Mouse (Mus musculus): Measurements from ENCODE around the gene Kpna2. TPM values are rescaled to one million over a fixed set of nuclear protein-coding genes. Genes with fewer than 3 reads are reported as not detected.
"Not testable (repeated sequence)": the region's sequence is repeated elsewhere in the genome, so short reads cannot be mapped to it uniquely, and the experiment has no call there.

Kpna2 gene
- 10 to 100 TPM; 22.0 to 26.8 TPM for total RNA-seq (2021)

DNA sequence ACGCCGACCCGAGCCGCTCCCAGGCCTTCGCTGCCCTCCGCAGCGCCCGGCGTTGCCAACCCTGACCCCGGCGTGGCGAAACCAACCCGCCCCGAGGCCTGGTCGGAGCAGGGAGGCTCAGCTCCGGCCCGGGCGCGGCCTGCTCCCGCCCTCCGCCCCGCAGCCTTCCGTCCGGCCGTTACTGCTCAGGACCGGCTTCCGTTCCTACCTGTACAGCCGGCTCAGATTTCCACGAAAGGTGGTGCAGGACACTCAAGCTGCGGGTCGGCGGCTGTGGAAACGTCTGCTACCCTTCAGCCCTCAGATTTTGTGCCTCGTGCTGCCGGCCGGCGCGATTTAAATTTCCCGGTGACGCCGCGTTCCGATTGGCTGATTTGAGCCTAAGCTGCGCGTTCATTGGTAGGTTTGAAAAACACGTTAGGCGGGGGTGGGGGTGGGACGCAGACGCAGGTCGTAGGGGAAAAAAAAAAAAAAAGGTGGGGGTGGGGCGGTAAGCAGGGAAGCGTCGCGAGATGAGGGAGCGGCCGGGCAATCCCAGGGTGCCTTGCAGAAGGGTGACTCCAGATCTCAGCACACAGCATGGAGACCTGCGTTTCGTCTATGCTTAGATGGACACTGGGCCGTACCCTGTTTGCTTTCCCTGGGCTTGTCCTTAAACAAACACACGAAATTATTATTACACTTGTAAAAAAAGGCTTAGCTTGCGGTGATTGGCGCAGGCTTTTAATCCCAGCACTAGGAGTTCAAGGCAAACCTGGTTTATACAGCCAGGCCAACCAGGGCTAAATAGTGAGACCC lies at the start of gene Kpna2:
TSS of gene Kpna2 (minus strand) at position 391 of the 798 bp plus-strand sequence.
- DNase-seq (ENCODE audit: extremely low spot score in 1 of 2, low spot score in 1 of 2), result peak; percentile 68 to 84

DNA sequence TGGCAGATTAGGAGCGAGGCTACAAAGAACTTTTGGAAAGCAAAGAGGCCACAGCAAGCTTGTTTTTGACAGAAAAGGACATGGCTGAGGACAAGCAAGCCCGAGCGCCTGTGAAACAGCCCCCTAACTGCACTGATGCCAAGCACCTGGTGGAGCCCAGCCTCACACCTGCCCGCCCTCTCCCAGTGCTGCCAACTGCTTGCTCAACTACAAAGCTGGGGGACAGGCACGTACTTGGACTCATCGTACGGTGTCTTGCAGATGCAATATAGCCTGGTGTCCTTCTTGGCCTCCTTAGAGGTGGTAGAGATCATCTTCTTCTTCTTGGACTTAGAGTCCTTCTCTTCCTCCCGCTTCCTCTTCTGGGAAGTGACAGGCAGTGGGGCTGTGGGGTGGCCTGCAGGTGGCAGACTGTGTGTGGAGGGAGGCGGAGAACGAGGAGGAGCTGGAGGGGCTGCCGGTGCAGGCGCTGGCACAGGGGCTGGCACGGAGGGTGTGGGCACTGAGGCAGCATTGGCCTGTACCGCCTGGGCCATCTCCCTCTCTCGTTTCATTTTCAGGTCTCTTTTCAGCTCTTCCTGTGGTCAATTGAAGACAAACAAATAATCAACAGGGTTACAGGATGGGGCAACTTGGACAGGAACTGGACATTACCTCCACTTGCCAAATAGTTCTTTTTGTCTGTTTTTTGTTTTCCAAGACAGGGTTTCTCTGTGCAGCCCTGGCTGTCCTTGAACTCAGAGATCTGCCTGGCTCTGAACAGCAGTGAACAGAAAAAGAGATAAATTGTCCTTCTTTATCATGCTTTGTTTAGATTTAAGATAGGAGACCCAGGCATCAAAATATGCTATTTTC lies 47.7 kb upstream of the Kpna2 start:
- no peak for DNase-seq (ENCODE audit: extremely low spot score in 1 of 2, low spot score in 1 of 2)

DNA sequence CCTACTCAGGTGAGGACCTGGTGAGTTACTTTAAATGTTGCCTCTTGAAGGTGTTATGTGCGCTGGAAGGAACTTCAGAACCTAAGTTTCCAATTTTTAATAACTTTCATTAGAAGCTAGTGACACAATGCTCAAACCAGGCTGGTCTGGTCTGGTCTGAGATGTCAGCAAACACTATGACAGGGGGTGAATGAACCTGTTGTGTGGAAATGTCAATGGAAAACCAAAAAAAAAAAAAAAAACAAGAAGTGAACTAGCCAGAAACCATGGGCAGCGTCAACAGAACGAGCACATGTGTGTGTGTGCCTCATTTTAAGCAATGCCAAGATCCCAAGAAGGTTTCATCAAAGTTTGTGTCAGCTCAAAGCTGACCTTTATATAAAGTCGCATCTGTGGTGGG lies 46.2 kb upstream of the Kpna2 start:
- no peak for DNase-seq (ENCODE audit: extremely low spot score in 1 of 2, low spot score in 1 of 2)

DNA sequence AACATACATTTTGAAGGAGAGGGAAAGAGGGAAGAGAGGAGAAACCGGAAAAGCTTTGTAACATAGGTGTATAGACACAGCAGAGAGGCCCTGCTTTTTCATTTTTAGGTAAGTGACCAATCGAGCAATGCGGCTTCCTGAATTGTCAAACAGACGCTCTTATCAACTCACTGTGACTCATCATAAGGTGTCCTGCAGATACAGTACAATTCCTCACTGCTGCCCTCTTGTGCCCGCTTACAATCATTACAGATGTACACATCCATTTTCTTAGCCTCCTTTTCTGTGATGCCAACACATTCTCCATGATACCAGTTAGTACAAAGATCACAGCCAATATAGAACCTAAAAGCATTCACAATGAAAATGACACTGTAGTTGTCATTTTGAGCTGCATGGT lies 45.0 kb upstream of the Kpna2 start:
- DNase-seq (ENCODE audit: extremely low spot score in 1 of 2, low spot score in 1 of 2), result peak in 1 of 2 experiments; percentile 77

DNA sequence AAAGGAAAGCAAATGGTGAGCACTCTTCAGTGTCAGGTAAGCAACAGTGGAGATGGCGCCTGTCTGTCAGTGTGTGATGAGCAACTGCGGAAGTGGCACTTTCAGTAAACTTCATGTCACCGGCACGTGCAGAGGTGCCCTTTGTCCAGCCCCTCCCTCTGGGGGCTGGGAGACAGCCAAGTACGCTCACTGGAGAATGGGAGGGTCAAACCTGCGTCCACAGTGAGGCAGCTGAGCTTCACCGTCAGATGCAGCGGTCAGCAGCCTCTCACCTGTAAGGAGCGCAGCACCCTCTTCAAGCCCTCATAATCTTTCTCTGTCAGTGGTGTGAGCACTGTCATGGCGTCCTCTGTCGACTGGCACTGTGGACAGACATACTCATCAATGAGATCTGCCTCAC lies 44.0 kb upstream of the Kpna2 start:
- no peak for DNase-seq (ENCODE audit: extremely low spot score in 1 of 2, low spot score in 1 of 2)

DNA sequence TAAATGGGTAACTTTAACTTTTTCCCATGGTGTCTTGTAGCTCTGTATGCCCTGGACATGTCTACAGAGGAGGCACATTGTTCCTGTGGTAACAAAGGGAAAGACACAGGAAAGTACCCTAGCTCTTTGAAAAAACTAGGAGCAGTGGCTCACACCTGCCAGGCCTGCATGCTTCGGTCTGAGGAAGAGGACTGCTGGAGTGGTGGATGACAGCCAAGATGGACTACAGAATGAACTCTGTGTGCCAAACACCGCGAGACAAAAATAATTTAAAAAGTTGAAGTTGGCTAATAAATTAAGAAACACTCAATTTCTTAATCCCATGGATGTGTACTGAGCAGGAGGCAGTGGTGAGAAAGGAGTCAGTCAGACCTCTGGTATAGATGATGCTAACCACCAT lies 42.1 kb upstream of the Kpna2 start:
- DNase-seq (ENCODE audit: extremely low spot score in 1 of 2, low spot score in 1 of 2), result no peak

DNA sequence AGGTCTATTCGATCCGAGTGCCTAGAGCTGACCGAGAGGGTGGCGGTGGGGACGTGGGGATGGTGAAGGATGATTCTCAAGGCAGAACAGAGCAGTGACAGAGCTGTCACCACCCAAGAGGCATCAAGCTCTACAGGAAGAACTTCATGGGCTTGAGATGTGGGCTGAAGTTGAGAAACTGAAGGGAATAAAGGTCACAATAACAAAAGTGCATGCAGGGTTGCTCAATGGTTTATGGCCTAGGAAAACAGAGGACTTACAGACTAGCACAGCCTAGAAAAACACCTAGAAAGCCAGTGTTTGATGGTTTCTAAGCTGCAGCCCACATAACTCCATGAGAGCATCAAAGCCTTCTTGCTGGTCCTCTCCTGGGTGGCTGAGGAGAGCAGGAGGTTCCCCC lies 40.1 kb upstream of the Kpna2 start:
- DNase-seq (ENCODE audit: extremely low spot score in 1 of 2, low spot score in 1 of 2), result no peak

DNA sequence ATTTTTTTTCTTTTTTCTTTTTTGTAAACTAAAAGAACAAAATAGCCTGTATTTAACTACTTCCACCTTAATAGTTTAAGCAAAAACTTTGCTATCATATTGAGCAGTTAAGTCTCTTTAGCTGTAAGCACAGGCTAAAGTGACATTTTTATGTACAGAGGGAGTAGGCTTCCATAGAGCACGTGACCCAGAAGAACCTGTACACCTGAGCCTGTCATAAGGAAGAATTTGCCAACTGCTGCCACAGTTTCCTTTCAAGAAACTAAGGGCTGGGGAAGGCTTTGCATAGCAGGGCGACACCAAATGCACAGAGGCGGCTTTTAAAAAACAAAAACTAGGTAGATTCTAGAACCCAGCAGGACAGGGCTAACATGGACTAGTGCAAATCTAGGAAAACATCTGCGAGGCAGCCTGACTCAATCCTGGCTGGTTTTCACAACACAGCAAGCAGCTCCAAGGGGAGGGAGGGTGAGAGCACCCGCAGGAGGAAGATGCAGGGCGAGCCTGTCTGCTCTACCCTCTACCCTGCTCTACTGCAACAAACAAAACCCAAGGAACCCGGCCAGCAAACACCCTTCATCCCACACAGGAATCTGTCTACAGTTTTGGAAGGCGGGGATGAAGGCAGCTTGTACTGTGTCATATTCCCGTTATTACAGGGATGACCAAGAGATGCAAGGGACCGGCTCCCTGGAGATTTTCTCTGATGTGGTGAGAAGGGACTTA lies 34.9 kb upstream of the Kpna2 start:
- no peak for DNase-seq (ENCODE audit: extremely low spot score in 1 of 2, low spot score in 1 of 2)

DNA sequence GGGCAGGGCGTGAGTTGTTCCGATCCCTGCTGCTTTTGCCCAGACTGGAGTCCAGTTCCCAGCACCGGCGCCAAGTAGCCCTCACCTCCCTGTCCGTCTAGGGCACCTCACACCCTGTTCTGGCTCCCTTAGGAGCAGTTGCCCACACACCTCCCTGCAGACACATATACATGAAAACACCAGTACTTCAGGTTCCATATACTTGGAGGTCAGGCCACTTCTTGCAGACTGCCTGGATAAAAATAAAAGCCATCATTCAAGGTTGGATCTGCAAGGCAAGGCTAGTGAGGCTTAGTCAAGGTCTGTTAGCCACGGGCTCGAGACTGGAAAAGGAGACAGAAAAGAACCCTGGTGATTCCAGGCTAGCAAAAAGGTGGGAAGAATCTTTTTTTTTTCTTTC lies 32.3 kb upstream of the Kpna2 start:
- no peak for DNase-seq (ENCODE audit: extremely low spot score in 1 of 2, low spot score in 1 of 2)

DNA sequence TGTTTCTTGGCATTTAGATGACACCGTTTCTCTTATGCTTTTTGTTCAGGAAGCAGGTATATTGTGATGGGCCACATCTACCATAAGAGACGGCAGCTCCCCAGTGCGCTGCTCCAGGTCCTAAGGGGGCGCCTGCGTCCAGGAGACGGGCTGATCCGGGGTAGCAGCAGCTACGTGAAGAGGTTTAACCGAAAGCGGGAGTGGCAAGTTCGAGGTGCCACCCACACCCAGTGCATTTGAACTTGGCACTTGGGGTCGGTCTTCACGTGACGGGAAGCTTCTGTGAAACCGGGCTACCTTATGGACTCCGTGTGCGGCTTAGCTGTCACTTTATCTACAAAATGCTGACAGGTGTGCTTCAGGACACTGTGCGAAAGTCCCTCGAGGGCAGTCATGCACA lies 30.2 kb upstream of the Kpna2 start:
- no peak for DNase-seq (ENCODE audit: extremely low spot score in 1 of 2, low spot score in 1 of 2)

DNA sequence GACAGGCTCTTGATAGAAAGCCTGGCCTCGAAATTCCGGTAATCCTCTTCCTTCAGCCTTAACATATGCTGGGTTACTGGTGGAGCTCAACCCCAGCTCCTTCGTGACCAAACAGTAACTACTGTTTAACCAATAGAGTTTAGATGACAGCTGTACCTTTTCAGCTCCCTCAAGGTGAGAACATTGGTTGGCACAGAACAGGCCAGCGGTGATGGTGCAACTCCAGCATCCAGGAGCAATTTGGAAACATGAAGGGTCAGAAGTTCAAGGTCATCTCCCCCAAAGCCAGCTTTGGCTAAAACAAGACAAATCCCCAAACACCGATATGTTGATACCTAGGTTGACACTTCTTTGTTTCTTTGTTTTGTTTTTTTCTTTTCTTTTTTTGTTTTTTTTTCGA lies 29.4 kb upstream of the Kpna2 start:
- no peak for DNase-seq (ENCODE audit: extremely low spot score in 1 of 2, low spot score in 1 of 2)

DNA sequence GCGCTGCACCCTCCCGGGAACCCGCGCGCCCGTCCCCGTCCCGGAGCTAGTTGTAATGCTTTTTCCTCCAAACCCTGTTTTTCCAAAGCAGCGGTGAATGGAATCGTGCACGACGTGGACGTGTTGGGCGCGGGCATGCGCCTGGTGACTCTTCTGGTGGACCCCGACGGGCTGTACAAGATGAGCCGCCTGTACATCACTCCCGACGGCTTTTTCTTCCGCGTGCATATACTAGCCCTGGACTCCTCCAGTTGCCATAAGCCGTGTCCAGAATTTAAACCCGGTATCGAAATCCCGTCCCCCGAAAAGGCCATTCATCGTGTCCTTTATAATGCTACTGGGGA lies 28.9 kb upstream of the Kpna2 start:
- DNase-seq (ENCODE audit: extremely low spot score in 1 of 2, low spot score in 1 of 2), result no peak

DNA sequence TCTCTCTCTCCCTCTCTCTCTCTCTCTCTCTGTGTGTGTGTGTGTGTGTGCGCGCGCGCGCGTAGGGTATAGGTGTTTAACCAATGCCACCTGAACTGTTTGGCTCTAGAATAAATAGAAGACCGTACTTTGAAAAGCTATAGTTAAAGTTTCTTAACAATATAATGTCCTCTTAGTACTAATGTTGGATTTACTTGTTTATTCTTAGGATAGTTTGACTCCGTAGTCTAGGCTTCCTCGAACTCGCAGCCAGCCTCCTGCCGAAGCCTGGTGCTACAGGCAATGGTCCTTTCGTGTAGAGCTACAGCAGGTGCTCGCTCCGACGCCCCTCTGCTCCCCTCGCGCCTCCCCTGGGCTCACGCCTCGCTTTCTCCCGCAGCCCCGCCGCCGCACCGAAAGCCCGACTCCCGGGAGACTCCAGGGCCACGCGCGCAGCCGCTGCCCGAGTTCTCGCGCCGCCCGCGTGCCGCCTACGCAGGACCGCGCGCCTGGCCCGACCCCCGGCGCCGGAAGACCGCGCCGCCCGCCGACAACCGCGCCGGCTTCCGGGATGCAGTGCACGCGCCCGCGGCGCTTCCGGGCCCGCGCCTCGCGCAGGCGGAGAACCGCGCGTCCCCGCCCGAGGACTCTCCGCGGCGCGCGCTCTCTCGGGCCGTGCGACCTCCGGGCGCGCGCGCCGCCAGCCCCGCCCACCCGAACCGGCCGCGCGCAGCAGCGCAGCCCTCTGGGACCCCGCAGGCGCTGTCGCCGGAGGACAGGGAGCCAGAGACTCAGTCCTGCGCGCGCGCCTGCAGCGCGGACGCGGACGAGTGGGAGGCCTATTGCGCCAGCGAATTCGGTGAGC lies 28.3 kb upstream of the Kpna2 start:
- peak; percentile 68 to 84 for DNase-seq (ENCODE audit: extremely low spot score in 1 of 2, low spot score in 1 of 2)

DNA sequence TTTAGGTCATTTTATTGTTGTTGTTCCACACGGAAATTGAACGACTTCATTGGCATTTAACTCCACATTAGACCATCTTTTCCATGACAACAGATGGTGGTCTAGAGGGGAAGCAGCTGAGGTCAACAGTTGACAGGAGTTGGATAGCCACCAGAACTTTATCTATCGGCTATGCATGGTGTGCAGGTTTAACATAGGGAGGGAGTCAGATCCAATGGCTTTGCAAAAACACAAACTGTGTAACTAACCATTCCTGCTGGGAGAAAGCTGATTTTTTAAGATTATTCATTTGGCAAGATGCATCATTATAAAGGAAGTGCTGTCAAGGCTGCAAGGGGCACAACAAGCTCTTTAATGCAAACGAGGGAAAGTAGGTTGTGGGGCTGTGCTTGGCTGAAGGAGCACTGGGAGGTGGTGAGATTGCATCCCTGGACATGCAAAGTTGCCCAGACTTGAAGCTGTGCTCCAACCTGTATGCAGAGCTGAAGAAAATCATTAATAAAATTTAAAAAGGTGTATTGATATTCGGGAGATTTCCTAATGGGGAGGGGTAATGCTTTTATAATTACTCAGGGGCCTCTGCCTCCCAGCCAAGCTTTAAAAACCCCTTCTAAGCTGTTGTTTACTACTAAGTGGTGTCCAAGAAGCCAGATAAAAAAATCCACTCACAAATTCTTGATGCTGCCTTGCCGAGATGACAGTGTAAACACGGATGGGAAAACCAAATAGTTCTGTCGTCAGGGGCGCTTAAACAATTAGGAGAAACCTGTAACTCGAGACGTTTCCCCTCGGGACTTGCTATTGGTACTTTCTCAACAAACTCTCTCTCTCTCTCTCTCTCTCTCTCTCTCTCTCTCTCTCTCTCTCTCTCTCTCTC lies 27.5 kb upstream of the Kpna2 start:
- DNase-seq (ENCODE audit: extremely low spot score in 1 of 2, low spot score in 1 of 2), result no peak

DNA sequence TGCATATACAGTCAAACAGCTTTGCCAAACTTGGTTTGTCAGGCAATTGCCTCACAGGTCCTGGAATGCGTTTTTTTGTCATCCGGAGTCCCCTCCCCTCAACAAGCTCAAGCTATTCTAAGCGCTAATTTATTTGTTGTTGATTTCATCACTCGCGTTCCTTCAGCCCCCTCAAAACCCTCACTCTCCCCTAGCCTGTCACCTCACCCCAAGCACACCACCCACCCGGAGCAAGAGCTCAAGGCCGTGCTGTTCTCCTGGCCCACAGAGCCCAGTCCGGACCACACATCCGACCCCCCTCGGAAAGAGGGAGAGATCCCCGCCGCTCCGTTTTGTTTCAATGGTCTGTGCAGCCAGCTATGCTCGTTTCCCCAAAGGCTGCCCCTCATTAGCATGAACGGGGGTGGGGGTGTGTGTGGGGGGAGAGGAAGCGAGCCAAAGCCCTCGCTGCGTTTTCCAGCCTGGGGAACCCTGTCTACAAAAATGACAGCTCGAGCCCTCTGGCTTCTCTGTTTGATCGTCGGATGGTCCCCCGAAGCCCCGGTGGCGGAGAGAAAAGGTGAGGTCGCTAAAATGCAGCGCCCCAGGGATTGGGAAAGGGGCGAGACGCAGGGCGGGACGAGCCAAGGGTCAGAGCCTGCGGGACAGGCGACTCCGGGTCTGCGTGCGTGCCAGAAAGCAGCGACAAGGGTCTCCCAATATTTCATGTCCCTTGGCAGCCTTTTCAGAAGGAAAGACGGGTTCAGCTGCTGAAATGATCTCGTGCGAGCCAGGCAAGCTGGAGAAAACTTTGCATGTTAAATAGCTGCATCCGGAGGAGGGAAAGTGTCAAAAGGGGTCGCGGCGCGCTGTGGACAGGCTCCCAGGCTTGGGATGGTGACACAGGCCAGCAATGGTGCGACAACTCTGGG lies 26.3 kb upstream of the Kpna2 start, which contains the start of gene 1810010H24Rik:
TSS of gene 1810010H24Rik (plus strand) at position 271 of the 911 bp plus-strand sequence.
- DNase-seq (ENCODE audit: extremely low spot score in 1 of 2, low spot score in 1 of 2), result no peak

DNA sequence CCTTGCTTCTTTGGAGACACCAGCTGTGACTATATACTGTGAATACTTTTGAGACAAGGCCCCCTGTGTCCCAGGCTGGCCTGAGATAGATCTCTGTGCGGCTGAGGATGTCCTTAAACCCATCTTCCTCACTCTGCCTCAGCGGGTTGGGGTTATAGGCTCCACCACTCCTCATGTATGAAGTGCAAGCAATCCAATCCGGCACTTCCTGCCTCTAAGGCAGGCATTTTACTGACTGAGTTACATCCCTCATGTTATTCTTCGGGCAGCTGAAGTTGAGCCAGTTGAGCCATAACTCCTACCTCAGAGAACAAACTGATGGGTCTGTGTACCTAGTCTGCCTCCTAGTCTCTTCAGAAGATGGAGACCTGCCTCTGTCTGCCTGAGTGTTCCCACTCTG lies 25.1 kb upstream of the Kpna2 start:
- no peak for DNase-seq (ENCODE audit: extremely low spot score in 1 of 2, low spot score in 1 of 2)

DNA sequence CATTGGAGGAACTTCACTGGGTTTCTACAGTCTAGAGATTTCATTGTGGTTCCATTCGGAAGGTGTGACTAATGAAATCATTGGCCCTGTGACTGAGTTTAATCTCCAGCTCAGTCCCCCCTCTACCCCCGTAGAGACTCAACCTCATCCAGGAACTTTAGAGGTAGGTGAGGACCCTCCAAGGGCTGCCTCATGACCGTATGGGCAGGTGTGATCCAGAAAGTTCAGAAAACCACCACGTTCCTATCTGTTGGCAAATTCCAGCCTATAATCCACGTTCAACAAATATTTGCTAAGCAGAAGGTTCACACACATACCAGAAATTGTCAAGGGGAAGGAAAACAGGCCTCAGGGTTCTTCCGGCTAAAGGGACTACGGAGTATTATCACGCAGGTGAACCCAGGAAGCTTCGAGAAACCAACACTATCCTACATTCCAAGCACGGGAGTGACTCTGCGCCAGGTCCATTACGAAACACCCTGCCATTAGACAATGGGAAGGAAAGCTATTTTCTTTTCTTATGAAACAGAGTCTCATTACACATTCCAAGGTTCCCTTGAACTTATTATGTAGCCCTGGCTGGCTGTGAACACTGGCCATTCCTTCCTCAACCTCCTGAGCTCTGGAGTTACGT lies 22.8 kb upstream of the Kpna2 start:
- DNase-seq (ENCODE audit: extremely low spot score in 1 of 2, low spot score in 1 of 2), result no peak

DNA sequence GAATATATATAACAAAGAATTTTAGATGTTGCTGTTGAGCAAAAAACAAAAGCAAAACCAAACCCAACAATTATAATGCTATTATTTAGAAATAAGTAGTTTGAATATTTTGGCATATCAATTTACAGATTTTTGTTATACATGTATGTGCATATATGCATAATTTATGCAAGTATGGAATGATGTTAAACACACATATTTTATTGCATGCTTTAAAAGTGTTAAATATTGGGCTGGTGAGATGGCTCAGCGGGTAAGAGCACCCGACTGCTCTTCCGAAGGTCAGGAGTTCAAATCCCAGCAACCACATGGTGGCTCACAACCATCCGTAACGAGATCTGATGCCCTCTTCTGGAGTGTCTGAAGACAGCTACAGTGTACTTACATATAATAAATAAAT lies 20.4 kb upstream of the Kpna2 start:
- not testable (repeated sequence) for DNase-seq (ENCODE audit: extremely low spot score in 1 of 2, low spot score in 1 of 2)

Data from layer of hippocampus, postnatal 25 days (tissue).